Mouse (Mus musculus) MEL (cell line): ENCODE data around the gene Mmp9. TPM values are rescaled to one million over a fixed set of nuclear protein-coding genes. Genes with fewer than 3 reads are reported as not detected.

Source experiments
- DNase-seq: peaks from one replicate; pipeline ENCODE4 v3.0.0; 2011; ENCODE audit warnings: low read depth, low spot score
- H3K27ac ChIP-seq: 2 replicates; pipeline ENCODE4 v1.5.1; 2012; ENCODE audit warnings: low read depth, mild to moderate bottlenecking, control low read depth, low read length, moderate library complexity; ENCODE audit not compliant: control insufficient read depth
- H3K27me3 ChIP-seq, 2 experiments: fragments of 150-350 bp in 1 of 2; sonication (generic) in 1 of 2; 2 replicates each; pipeline ENCODE4 v1.6.1; 2012; ENCODE audit warnings: low read length in 2 of 2, mild to moderate bottlenecking in 2 of 2, improper control_type of control experiment in 1 of 2, moderate library complexity in 1 of 2; ENCODE audit not compliant: insufficient read depth in 2 of 2, control insufficient read depth in 1 of 2
- H3K36me3 ChIP-seq, 2 experiments: 2 replicates each; pipeline ENCODE4 v1.6.1; 2012 to 2014; ENCODE audit warnings: low read length in 2 of 2, improper control_type of control experiment in 1 of 2, inconsistent platforms in 1 of 2, mild to moderate bottlenecking in 1 of 2; ENCODE audit not compliant: insufficient read depth in 2 of 2, control insufficient read depth in 1 of 2
- H3K4me1 ChIP-seq, 2 experiments: fragments of 150-350 bp in 1 of 2; sonication (generic) in 1 of 2; 2 replicates each; pipeline ENCODE4 v1.6.1; 2012; ENCODE audit warnings: low read length in 2 of 2, improper control_type of control experiment in 1 of 2, mild to moderate bottlenecking in 1 of 2; ENCODE audit not compliant: insufficient read depth in 2 of 2, control insufficient read depth in 1 of 2
- H3K4me3 ChIP-seq, 2 experiments: fragments of 150-350 bp in 1 of 2; sonication (generic) in 1 of 2; 2 replicates each; pipeline ENCODE4 v1.5.1; 2012; ENCODE audit warnings: low read depth in 2 of 2, low read length in 2 of 2, mild to moderate bottlenecking in 2 of 2, moderate library complexity in 2 of 2, control low read depth in 1 of 2, improper control_type of control experiment in 1 of 2; ENCODE audit not compliant: control insufficient read depth in 1 of 2, insufficient read depth in 1 of 2
- H3K79me2 ChIP-seq: 2 replicates; pipeline ENCODE4 v1.6.1; 2012; ENCODE audit warnings: mild to moderate bottlenecking, low read length, moderate library complexity; ENCODE audit not compliant: control insufficient read depth, poor library complexity, insufficient read depth
- H3K9ac ChIP-seq: 2 replicates; pipeline ENCODE4 v1.6.1; 2012; ENCODE audit warnings: low read depth, mild to moderate bottlenecking, control low read depth, low read length, moderate library complexity; ENCODE audit not compliant: control insufficient read depth, poor library complexity, severe bottlenecking
- H3K9me3 ChIP-seq: fragments of 150-350 bp; sonication (generic); replicated peaks from 2 replicates; pipeline ENCODE4 v1.6.1; 2012; ENCODE audit warnings: mild to moderate bottlenecking, low read length, improper control_type of control experiment, moderate library complexity; ENCODE audit not compliant: insufficient read depth
- BHLHE40 ChIP-seq: IDR thresholded peaks from 2 replicates; pipeline ENCODE4 v1.6.1; 2012; ENCODE audit warnings: low read depth, mild to moderate bottlenecking, inconsistent platforms, low read length, improper control_type of control experiment, borderline replicate concordance
- E2F4 ChIP-seq: IDR thresholded peaks from 2 replicates; pipeline ENCODE4 v1.6.1; 2011; ENCODE audit warnings: low read depth, low read length, improper control_type of control experiment, borderline replicate concordance
- ELF1 ChIP-seq: IDR thresholded peaks from 2 replicates; pipeline ENCODE4 v1.6.1; 2014; ENCODE audit warnings: low read depth, mild to moderate bottlenecking, inconsistent platforms, low read length, improper control_type of control experiment, moderate library complexity
- EP300 ChIP-seq, 2 experiments: IDR thresholded peaks; 2 replicates each; pipeline ENCODE4 v1.6.1; 2011; ENCODE audit warnings: improper control_type of control experiment in 2 of 2, low read length in 2 of 2, low read depth in 1 of 2, mild to moderate bottlenecking in 1 of 2
- GATA1 ChIP-seq: IDR thresholded peaks from 2 replicates; pipeline ENCODE4 v1.6.1; 2011; ENCODE audit warnings: low read depth, low read length, improper control_type of control experiment
- MAX ChIP-seq: IDR thresholded peaks from 2 replicates; pipeline ENCODE4 v1.6.1; 2011; ENCODE audit warnings: low read length, improper control_type of control experiment
- MAZ ChIP-seq: IDR thresholded peaks from 2 replicates; pipeline ENCODE4 v1.6.1; 2012; ENCODE audit warnings: low read depth, mild to moderate bottlenecking, inconsistent platforms, low read length, improper control_type of control experiment
- MXI1 ChIP-seq: IDR thresholded peaks from 2 replicates; pipeline ENCODE4 v1.6.1; 2011; ENCODE audit warnings: mild to moderate bottlenecking, low read depth, low read length, improper control_type of control experiment
- MYB ChIP-seq: IDR thresholded peaks from 2 replicates; pipeline ENCODE4 v1.6.1; 2011; ENCODE audit warnings: mild to moderate bottlenecking, low read depth, low read length, improper control_type of control experiment
- NRF1 ChIP-seq: IDR thresholded peaks from 2 replicates; pipeline ENCODE4 v1.6.1; 2014; ENCODE audit warnings: low read depth, mild to moderate bottlenecking, inconsistent platforms, low read length, improper control_type of control experiment, moderate library complexity; ENCODE audit not compliant: poor library complexity, insufficient read depth, severe bottlenecking
- POLR2AphosphoS5 ChIP-seq: IDR thresholded peaks from 2 replicates; pipeline ENCODE4 v1.6.1; 2012; ENCODE audit warnings: low read depth, borderline replicate concordance, mild to moderate bottlenecking, inconsistent platforms, low read length, moderate library complexity, mixed read lengths
- RAD21 ChIP-seq: IDR thresholded peaks from 2 replicates; pipeline ENCODE4 v1.6.1; 2011; ENCODE audit warnings: mild to moderate bottlenecking, low read depth, low read length, improper control_type of control experiment
- SIN3A ChIP-seq: IDR thresholded peaks from 2 replicates; pipeline ENCODE4 v1.6.1; 2012; ENCODE audit warnings: low read length, improper control_type of control experiment, inconsistent platforms
- SMC3 ChIP-seq: IDR thresholded peaks from 2 replicates; pipeline ENCODE4 v1.6.1; 2011; ENCODE audit warnings: low read depth, low read length, improper control_type of control experiment
- TBP ChIP-seq: IDR thresholded peaks from 2 replicates; pipeline ENCODE4 v1.8.0; 2011; ENCODE audit warnings: low read depth, low read length, improper control_type of control experiment
- UBTF ChIP-seq: IDR thresholded peaks from 2 replicates; pipeline ENCODE4 v1.6.1; 2012; ENCODE audit warnings: low read depth, mild to moderate bottlenecking, inconsistent platforms, low read length, improper control_type of control experiment, moderate library complexity, borderline replicate concordance; ENCODE audit not compliant: insufficient read depth
- USF1 ChIP-seq: IDR thresholded peaks from 2 replicates; pipeline ENCODE4 v1.6.1; 2014; ENCODE audit warnings: low read depth, mild to moderate bottlenecking, inconsistent platforms, low read length, improper control_type of control experiment, moderate library complexity
- ZKSCAN1 ChIP-seq: IDR thresholded peaks from 2 replicates; pipeline ENCODE4 v1.6.1; 2012; ENCODE audit warnings: low read depth, mild to moderate bottlenecking, inconsistent platforms, low read length, improper control_type of control experiment, moderate library complexity
- ZNF384 ChIP-seq: IDR thresholded peaks from 2 replicates; pipeline ENCODE4 v1.6.1; 2012; ENCODE audit warnings: low read depth, mild to moderate bottlenecking, inconsistent platforms, low read length, improper control_type of control experiment
- polyA plus RNA-seq, 2 experiments: library from polyadenylated mRNA; stranded (reverse) in 1 of 2; unstranded in 1 of 2; fragments of >175 nt in 1 of 2; fragments of >200 nt in 1 of 2; gene quantifications; 2 replicates each; pipeline versions ENCODE4 v1.2.1 to v1.2.4; 2012; ENCODE audit warnings: low replicate concordance in 2 of 2, low read depth in 1 of 2; ENCODE audit not compliant: insufficient read length in 2 of 2, insufficient read depth in 1 of 2, missing spikeins in 1 of 2
- total RNA-seq: library from RNA; depleted of rRNA; stranded (reverse); fragments of 300-350 nt; gene quantifications from 2 replicates; pipeline ENCODE4 v1.2.3, GENCODE M21; 2012

The Mmp9 gene
- total and polyA plus RNA-seq, 3 experiments = 0.19 to 0.23 TPM; not detected in 1

- Histone ChIP-seq H3K36me3 (no peaks in the 10 kb centered on the region), H3K9me3 (no peaks in the 10 kb centered on the region), H3K9ac (no peak overlapping the region), H3K27ac (no peak overlapping the region), H3K79me2 (no peaks in the 10 kb centered on the region), H3K27me3 (no peaks in the 10 kb centered on the region; a peak in 1 of 4 replicates), H3K4me1 (no peaks in the 10 kb centered on the region; a peak in 1 of 4 replicates), H3K4me3 (no peak overlapping the region)
- no peak for DNase-seq
- TF ChIP-seq GATA1 = no peak
- no peak for TF ChIP-seq SMC3
- TF ChIP-seq MYB = no peak
Observed at GRCm38 (mm10) chr2:164975611-164976010, 35.0 kb downstream of the Mmp9 start.

GRCm38 (mm10) chr2:164979749-164980148 is 39.2 kb downstream of the Mmp9 start:
- peak; percentile 81 for DNase-seq
- no peaks in the 10 kb centered on the region for H3K27me3 ChIP-seq

GRCm38 (mm10) chr2:164985962-164986361 is 45.4 kb downstream of the Mmp9 start:
- no peaks in the 10 kb centered on the region for H3K36me3 ChIP-seq
- no peaks in the 10 kb centered on the region for H3K79me2 ChIP-seq
- DNase-seq = no peak
- no peak overlapping the region for H3K4me3 ChIP-seq
- no peaks in the 10 kb centered on the region for H3K4me1 ChIP-seq
- TF ChIP-seq POLR2AphosphoS5 = no peak
- TF ChIP-seq ZKSCAN1 = no peak
- TF ChIP-seq ELF1 = no peak
- no peak for TF ChIP-seq ZNF384
- TF ChIP-seq RAD21 = no peak
- no peak for TF ChIP-seq NRF1
- TF ChIP-seq UBTF = no peak
- no peak for TF ChIP-seq USF1
- no peak for TF ChIP-seq MAZ
- TF ChIP-seq MXI1 = no peak
- TF ChIP-seq MAX = no peak
- no peaks in the 10 kb centered on the region for H3K27me3 ChIP-seq
- H3K9me3 ChIP-seq = no peaks in the 10 kb centered on the region
- H3K9ac ChIP-seq = no peak overlapping the region
- H3K27ac ChIP-seq = no peak overlapping the region

More at GRCm38 (mm10) chr2:164979749-164980148, 39.2 kb downstream of the Mmp9 start:
- Histone ChIP-seq H3K79me2 (no peaks in the 10 kb centered on the region), H3K9me3 (no peaks in the 10 kb centered on the region), H3K4me3 (no peak overlapping the region), H3K36me3 (no peaks in the 10 kb centered on the region), H3K4me1 (no peaks in the 10 kb centered on the region), H3K9ac (no peak overlapping the region), H3K27ac (no peak overlapping the region)
- TF ChIP-seq ZNF384 (no peak), E2F4 (no peak), TBP (no peak), MYB (no peak), SIN3A (peak; percentile 66), RAD21 (no peak), EP300 (IDR thresholded peaks at IDR 0.05; ENCODE audit: low read depth in 1 of 2, low read length in 2 of 2) (no peak), BHLHE40 (no peak)
